ENCODE assay signal across 31 mouse cellular contexts in genomic region chr10:126949824-126950223, GRCm38 (mm10). TPM values are rescaled to one million over a fixed set of nuclear protein-coding genes. Genes with fewer than 3 reads are reported as not detected.
DNase-seq lines count a peak whose midpoint lies in the region; ATAC-seq and TF ChIP-seq lines count a peak whose summit lies in the region.
"Had no signal": no experiment of that assay in that cellular context is flagged by ENCODE, and none has a peak within 500 bp of the region (broad histone marks: within the 10 kb centered on the region; RNA-seq: fewer than 3 reads in every experiment).

No protein-coding gene starts in this region.

- no peaks in the 10 kb centered on the region; the same call in none of the 2 replicates for H3K4me1 ChIP-seq in heart, adult 2 months (ENCODE audit: control insufficient read depth, insufficient read depth, low read length)
- H3K4me1 ChIP-seq in heart, embryonic 14.5 days (ENCODE audit: control insufficient read depth in 2 of 2, insufficient read depth in 2 of 2, low read length in 2 of 2) = peaks cover 19 to 30% of the 10 kb centered on the region in 2 experiments
- peaks cover 8% of the 10 kb centered on the region for H3K4me1 ChIP-seq in kidney, embryonic 16.5 days (ENCODE audit: insufficient read depth, low read length)
- H3K4me1 ChIP-seq in E14TG2a.4 (replicated peaks; ENCODE audit: low read depth, low read length) = peaks cover 25% of the 10 kb centered on the region
- no peaks in the 10 kb centered on the region for H3K4me1 ChIP-seq in forebrain, embryonic 11.5 days (replicated peaks; ENCODE audit: control insufficient read depth, insufficient read depth, low read length)
- H3K4me1 ChIP-seq: hindbrain, embryonic 15.5 days; megakaryocyte, embryonic 14.5 days had no signal

- no peak overlapping the region for H3K9ac ChIP-seq in heart, adult 2 months (ENCODE audit: low read depth, low read length)
- no peak overlapping the region for H3K9ac ChIP-seq in heart, embryonic 14.5 days (ENCODE audit: low read length)
- 0 out of 2 replicates have a peak overlapping the region, but pooled peaks have one; percentile 17 for H3K9ac ChIP-seq in kidney, embryonic 16.5 days (replicated peaks; ENCODE audit: low read length)
- H3K9ac ChIP-seq in forebrain, embryonic 11.5 days (ENCODE audit: low read length) = no peak overlapping the region
- H3K9ac ChIP-seq: embryonic facial prominence, embryonic 13.5 days; forebrain, postnatal 0 days; hindbrain, embryonic 15.5 days; liver, embryonic 14.5 days; lung, embryonic 15.5 days had no signal

- H3K27me3 ChIP-seq in heart, adult 2 months (ENCODE audit: control insufficient read depth, insufficient read depth, low read length) = no peaks in the 10 kb centered on the region
- H3K27me3 ChIP-seq in heart, embryonic 14.5 days (ENCODE audit: control insufficient read depth, insufficient read depth, low read length) = no peaks in the 10 kb centered on the region
- H3K27me3 ChIP-seq in kidney, embryonic 16.5 days (ENCODE audit: insufficient read depth, low read length) = no peaks in the 10 kb centered on the region
- H3K27me3 ChIP-seq in E14TG2a.4 (ENCODE audit: insufficient read depth, low read length) = no peaks in the 10 kb centered on the region
- H3K27me3 ChIP-seq in forebrain, embryonic 11.5 days (ENCODE audit: control insufficient read depth, insufficient read depth, low read length) = no peaks in the 10 kb centered on the region
- H3K27me3 ChIP-seq: embryonic facial prominence, embryonic 13.5 days; lung, embryonic 15.5 days had no signal

- ATAC-seq in heart, embryonic 14.5 days (ENCODE audit: insufficient number of reproducible peaks, insufficient read depth, low FRiP score, low read depth) = no peak
- ATAC-seq in kidney, embryonic 16.5 days (ENCODE audit: low FRiP score, low TSS enrichment) = 0 out of 2 replicates have a peak, but pooled peaks have one; percentile 20
- ATAC-seq in forebrain, embryonic 11.5 days (replicated peaks; ENCODE audit: low FRiP score) = no peak
- ATAC-seq: forebrain, postnatal 0 days; inflammation-experienced regulatory T-cells, adult 6 months had no signal

- TF ChIP-seq EP300 in heart, adult 2 months (IDR thresholded peaks at IDR 0.05; ENCODE audit: insufficient read depth, low read depth, low read length) = no peak

- TF ChIP-seq CTCF in heart, adult 2 months (IDR thresholded peaks at IDR 0.05) = no peak
- TF ChIP-seq CTCF in E14TG2a.4 (conservative IDR thresholded peaks at IDR 0.05; ENCODE audit: low read length) = no peak

- no peak for DNase-seq in heart, adult 2 months
- DNase-seq in heart, postnatal 4 days = no peak
- DNase-seq in heart, postnatal 36 days = no peak
- no peak for DNase-seq in kidney, postnatal 36 days
- no peak for DNase-seq in forebrain, embryonic 11.5 days (ENCODE audit: low spot score)
- DNase-seq: adrenal gland, postnatal 14 days; cerebellum, adult 18-20 months; cerebellum, postnatal 10 days; forebrain, postnatal 0 days; gastrocnemius, postnatal 36 days; kidney, adult 11 months; layer of hippocampus, postnatal 36 days; liver; lung, postnatal 4 days; midbrain, embryonic 14.5 days; retina, postnatal 1 day; right cerebral cortex, postnatal 14 days; thymus, postnatal 4 days had no signal

- H3K36me3 ChIP-seq in heart, adult 2 months (ENCODE audit: control insufficient read depth, insufficient read depth, low read length) = no peaks in the 10 kb centered on the region
- no peaks in the 10 kb centered on the region for H3K36me3 ChIP-seq in heart, embryonic 14.5 days (ENCODE audit: control insufficient read depth, insufficient read depth, low read length)
- no peaks in the 10 kb centered on the region for H3K36me3 ChIP-seq in kidney, embryonic 16.5 days (ENCODE audit: insufficient read depth, low read length)
- H3K36me3 ChIP-seq in E14TG2a.4 (ENCODE audit: insufficient read depth, low read length) = no peaks in the 10 kb centered on the region
- H3K36me3 ChIP-seq in forebrain, embryonic 11.5 days (ENCODE audit: control insufficient read depth, insufficient read depth, low read length) = no peaks in the 10 kb centered on the region
- H3K36me3 ChIP-seq: embryonic facial prominence, embryonic 13.5 days; forebrain, embryonic 10.5 days; hindbrain, embryonic 10.5 days; hindbrain, embryonic 15.5 days; lung, embryonic 15.5 days had no signal

- H3K4me3 ChIP-seq in heart, adult 2 months = no peak overlapping the region
- no peak overlapping the region for H3K4me3 ChIP-seq in heart, embryonic 14.5 days (ENCODE audit: control insufficient read depth in 1 of 2, insufficient read depth in 1 of 2, low read depth in 1 of 2, low read length in 2 of 2)
- H3K4me3 ChIP-seq in kidney, embryonic 16.5 days (ENCODE audit: low read length) = no peak overlapping the region
- H3K4me3 ChIP-seq in E14TG2a.4 (replicated peaks; ENCODE audit: low read length) = 0 out of 2 replicates have a peak overlapping the region, but pooled peaks have one; percentile 26
- H3K4me3 ChIP-seq in forebrain, embryonic 11.5 days (ENCODE audit: low read depth, low read length) = no peak overlapping the region
- H3K4me3 ChIP-seq: embryonic facial prominence, embryonic 13.5 days; forebrain, embryonic 10.5 days; hindbrain, embryonic 10.5 days; hindbrain, embryonic 15.5 days; lung, embryonic 15.5 days; megakaryocyte, embryonic 14.5 days had no signal

- WGBS in heart, adult 2 months = 36% methylated on average over 5 of the region's 5 CpGs
- WGBS in heart, embryonic 14.5 days = 44% methylated on average over 5 of the region's 5 CpGs
- 27% methylated on average over 5 of the region's 5 CpGs for WGBS in kidney, embryonic 16.5 days
- 82% methylated on average over 5 of the region's 5 CpGs for WGBS in forebrain, embryonic 11.5 days

- TF ChIP-seq POLR2A in heart, adult 2 months (IDR thresholded peaks at IDR 0.05; ENCODE audit: insufficient read depth, low read depth, low read length) = no peak

- peak overlapping the region; percentile 74; the same call in 1 of the 2 replicates for H3K27ac ChIP-seq in heart, adult 2 months
- peak overlapping the region; percentile 90 to 92; a peak in 3 of 4 replicates for H3K27ac ChIP-seq in heart, embryonic 14.5 days (replicated peaks in 1 of 2; ENCODE audit: control insufficient read depth in 1 of 2, insufficient read depth in 1 of 2, low read depth in 2 of 2, low read length in 2 of 2)
- no peak overlapping the region for H3K27ac ChIP-seq in kidney, embryonic 16.5 days (ENCODE audit: low read length)
- H3K27ac ChIP-seq in forebrain, embryonic 11.5 days (ENCODE audit: low read depth, low read length) = no peak overlapping the region
- H3K27ac ChIP-seq: embryonic facial prominence, embryonic 13.5 days; forebrain, embryonic 10.5 days; hindbrain, embryonic 15.5 days; kidney, postnatal 0 days; liver, embryonic 14.5 days; lung, embryonic 15.5 days had no signal

- H3K79me2 ChIP-seq in heart, adult 2 months (replicated peaks; ENCODE audit: control insufficient read depth, insufficient read depth, low read length) = no peaks in the 10 kb centered on the region

- intact Hi-C loops in heart, adult 2 months (cut with DNase I) = no loop called here
- intact Hi-C loops in heart, postnatal 36 days (cut with DNase I) = no loop called here

- H3K4me2 ChIP-seq in heart, embryonic 14.5 days (ENCODE audit: low read length) = no peak overlapping the region
- H3K4me2 ChIP-seq in kidney, embryonic 16.5 days (replicated peaks; ENCODE audit: low read depth, low read length) = no peak overlapping the region
- no peak overlapping the region for H3K4me2 ChIP-seq in forebrain, embryonic 11.5 days (ENCODE audit: low read depth, low read length, severe bottlenecking)
- H3K4me2 ChIP-seq: embryonic facial prominence, embryonic 13.5 days; hindbrain, embryonic 15.5 days; lung, embryonic 15.5 days had no signal

- H3K9me3 ChIP-seq in heart, embryonic 14.5 days (ENCODE audit: control insufficient read depth, low read length) = peaks cover 8% of the 10 kb centered on the region; the same call in 1 of the 2 replicates
- 0 out of 2 replicates have a peak, but pooled peaks cover 7% of the 10 kb centered on the region for H3K9me3 ChIP-seq in kidney, embryonic 16.5 days (ENCODE audit: low read length)
- peaks cover 15% of the 10 kb centered on the region for H3K9me3 ChIP-seq in E14TG2a.4 (ENCODE audit: low read length)
- no peaks in the 10 kb centered on the region for H3K9me3 ChIP-seq in forebrain, embryonic 11.5 days (ENCODE audit: control insufficient read depth, low read length)
- H3K9me3 ChIP-seq: embryonic facial prominence, embryonic 13.5 days; hindbrain, embryonic 15.5 days; lung, embryonic 15.5 days had no signal

RNA-seq across cellular contexts. Expression of gene Ctdsp2, which starts 28.7 kb away (rescaled TPM):
- 100 to 1,000 TPM in 1 of 2 experiments, 10 to 100 TPM in 1; 82.2 to 108 TPM for total RNA-seq in heart, adult 2 months (2021)
- polyA plus RNA-seq in heart, adult 2 months (2012; rRNA removed) = 85.6 and 114 TPM in 2 replicates
- total RNA-seq in heart, postnatal 4 days (2021) = 100 to 1,000 TPM; 132 to 136 TPM
- polyA plus RNA-seq in heart, embryonic 14.5 days (2014; fragmentation: Nextera tagmentation; extraction: Ambion mirVana) = 60.4 and 64.4 TPM in 2 replicates
- total RNA-seq in heart, postnatal 36 days (2021) = 100 to 1,000 TPM; 131 to 136 TPM
- 70.5 and 76.1 TPM in 2 replicates for polyA plus RNA-seq in kidney, embryonic 16.5 days (2015; fragmentation: Nextera tagmentation; extraction: Ambion mirVana)
- polyA plus RNA-seq in forebrain, embryonic 11.5 days (2014; fragmentation: Nextera tagmentation; extraction: Ambion mirVana) = 58.8 and 63.2 TPM in 2 replicates

RNA-seq across cellular contexts. Expression of gene Atp23, which starts 48.7 kb away (rescaled TPM):
- total RNA-seq in heart, adult 2 months (2021) = 1 to 10 TPM; 4.9 to 5.5 TPM
- polyA plus RNA-seq in heart, adult 2 months (2012; rRNA removed) = 5.3 and 5.5 TPM in 2 replicates
- 1 to 10 TPM; 3.7 to 3.9 TPM for total RNA-seq in heart, postnatal 4 days (2021)
- 9.4 and 10.0 TPM in 2 replicates for polyA plus RNA-seq in heart, embryonic 14.5 days (2014; fragmentation: Nextera tagmentation; extraction: Ambion mirVana)
- 1 to 10 TPM; 3.6 to 4.4 TPM for total RNA-seq in heart, postnatal 36 days (2021)
- polyA plus RNA-seq in kidney, embryonic 16.5 days (2015; fragmentation: Nextera tagmentation; extraction: Ambion mirVana) = 16.5 and 18.4 TPM in 2 replicates
- 15.5 and 23.2 TPM in 2 replicates for polyA plus RNA-seq in forebrain, embryonic 11.5 days (2014; fragmentation: Nextera tagmentation; extraction: Ambion mirVana)

RNA-seq across cellular contexts. Expression of gene Avil, which starts 50.7 kb away (rescaled TPM):
- under 1 TPM; 0.34 to 0.48 TPM for total RNA-seq in heart, adult 2 months (2021)
- 0.26 and 0.29 TPM in 2 replicates for polyA plus RNA-seq in heart, adult 2 months (2012; rRNA removed)
- total RNA-seq in heart, postnatal 4 days (2021) = under 1 TPM; 0.10 to 0.23 TPM
- polyA plus RNA-seq in heart, embryonic 14.5 days (2014; fragmentation: Nextera tagmentation; extraction: Ambion mirVana) = 0.19 and 0.39 TPM in 2 replicates
- total RNA-seq in heart, postnatal 36 days (2021) = under 1 TPM; 0.35 to 0.80 TPM
- polyA plus RNA-seq in kidney, embryonic 16.5 days (2015; fragmentation: Nextera tagmentation; extraction: Ambion mirVana) = 0.17 and 0.22 TPM in 2 replicates
- polyA plus RNA-seq in forebrain, embryonic 11.5 days (2014; fragmentation: Nextera tagmentation; extraction: Ambion mirVana) = 0.08 and 0.32 TPM in 2 replicates
- total RNA-seq: common myeloid progenitor, adult 5-6 weeks had no signal

Comparison
In these comparisons a context has a peak if more than half of its experiments do, and no peak if none do; other contexts are left out.
1. H3K27ac ChIP-seq: peak in heart, adult 2 months (single experiment) and heart, embryonic 14.5 days (2 of 2); none in kidney, embryonic 16.5 days (single experiment) and forebrain, embryonic 11.5 days (single experiment).